Mouse (Mus musculus) spleen, postnatal 0 days (tissue): ENCODE data around the gene A930009A15Rik. TPM values are rescaled to one million over a fixed set of nuclear protein-coding genes. Genes with fewer than 3 reads are reported as not detected.

Experiments
- polyA plus RNA-seq: library from polyadenylated mRNA; unstranded; fragments of >200 nt; fragmentation: Nextera tagmentation; extraction: Ambion mirVana; gene quantifications from 2 replicates; pipeline ENCODE4 v1.2.1, GENCODE M21; 2015

The A930009A15Rik gene
- 0.12 and 0.22 TPM in 2 replicates for polyA plus RNA-seq

GRCm38 (mm10) chr10:115569712-115570491, at the start of gene A930009A15Rik:
Gene A930009A15Rik, plus strand, starts transcription at chr10:115569986.

GRCm38 (mm10) chr10:115587301-115587969, 17.6 kb downstream of the A930009A15Rik start, which contains the start of gene Lgr5:
Gene Lgr5, minus strand, starts transcription at chr10:115587780.

Other genes starting within 250 kb of the A930009A15Rik start
- 14.2 and 15.8 TPM in 2 replicates for gene Tmem19, start 207.5 kb upstream of the A930009A15Rik start, polyA plus RNA-seq
- 11.5 and 12.7 TPM in 2 replicates for gene Thap2, start 185.5 kb upstream of the A930009A15Rik start, polyA plus RNA-seq
- 14.3 and 15.9 TPM in 2 replicates for gene Zfc3h1, start 185.0 kb upstream of the A930009A15Rik start, polyA plus RNA-seq
- gene Lgr5, start 17.8 kb downstream of the A930009A15Rik start, polyA plus RNA-seq, result 0.43 and 0.61 TPM in 2 replicates
- 62.2 and 71.0 TPM in 2 replicates for gene Tspan8, start 246.8 kb downstream of the A930009A15Rik start, polyA plus RNA-seq